Mouse (Mus musculus) spleen, adult 10 weeks (tissue): ENCODE data around the gene Olfr281. TPM values are rescaled to one million over a fixed set of nuclear protein-coding genes. Genes with fewer than 3 reads are reported as not detected.

Experiments
- polyA plus RNA-seq: library from polyadenylated mRNA; stranded (reverse); fragments of 350-450 nt; fragmentation: Illumina TruSeq; extraction: RNeasy Lipid Tissue Mini Kit (QIAGEN cat#74804); gene quantifications from one replicate; pipeline ENCODE4 v1.2.3, GENCODE M21; 2015; ENCODE audit warnings: low replicate concordance; ENCODE audit not compliant: insufficient read depth

Olfr281 gene
- polyA plus RNA-seq = not detected

GRCm38 (mm10) chr15:98452288-98452687 is at the start of gene Olfr281:
TSS of gene Olfr281 (plus strand) at chr15:98452588.

DNA sequence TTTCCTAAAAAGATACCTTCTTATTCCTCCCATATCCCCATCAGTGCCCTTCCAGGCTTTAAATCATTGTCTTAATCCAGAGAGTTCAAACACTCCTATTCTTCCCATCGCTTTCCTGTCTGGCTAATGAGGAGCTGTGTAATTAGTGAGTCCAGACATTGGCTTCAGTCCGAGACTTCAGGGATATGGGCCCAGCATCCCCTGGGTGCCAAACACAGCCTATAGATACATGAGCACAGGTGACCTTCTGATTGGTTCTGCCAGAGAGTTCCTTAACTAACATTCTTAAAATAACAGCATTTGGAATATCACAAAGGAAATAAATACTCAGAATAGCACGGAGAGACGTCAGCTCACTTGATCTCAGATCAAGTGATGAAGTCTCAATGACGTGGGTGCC is 21.5 kb upstream of the Olfr281 start, which contains the start of gene Olfr282:
TSS of gene Olfr282 (plus strand) at position 301 of the 400 bp plus-strand sequence.

DNA sequence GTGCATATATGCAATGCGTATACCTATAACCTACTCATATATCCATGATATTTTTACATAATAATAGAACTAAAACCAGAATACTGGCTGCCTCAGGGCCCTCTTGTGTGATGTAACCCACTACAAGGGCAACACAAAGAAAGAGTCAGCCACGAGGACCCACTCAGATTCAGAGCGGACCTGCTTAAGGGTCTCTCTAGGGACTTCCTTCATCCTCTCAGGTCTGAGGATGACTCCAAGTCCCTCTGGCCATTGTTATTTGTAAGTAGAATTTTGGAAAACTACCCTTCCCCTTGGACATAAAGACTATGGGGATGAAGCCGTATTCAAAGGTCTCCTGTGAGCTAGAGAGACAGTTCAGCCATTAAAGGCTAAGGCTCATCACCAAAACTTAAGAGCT is 17.2 kb downstream of the Olfr281 start, which contains the start of gene OR5BS1P:
TSS of gene OR5BS1P (plus strand) at position 301 of the 400 bp plus-strand sequence.

GRCm38 (mm10) chr15:98482701-98483100 is 30.3 kb downstream of the Olfr281 start, which contains the start of gene Lalba:
TSS of gene Lalba (minus strand) at chr15:98482721.

GRCm38 (mm10) chr15:98492102-98492501 is 39.7 kb downstream of the Olfr281 start, which contains the start of gene Olfr279:
TSS of gene Olfr279 (plus strand) at chr15:98492402.

Other genes with a start within 250 kb of the Olfr281 start
- gene Gm44579, start 231.6 kb upstream of the Olfr281 start, polyA plus RNA-seq = not detected
- gene Olfr287, start 231.5 kb upstream of the Olfr281 start, polyA plus RNA-seq = not detected
- gene Olfr286, start 218.1 kb upstream of the Olfr281 start, polyA plus RNA-seq = not detected
- not detected for gene H1fnt, start 195.3 kb upstream of the Olfr281 start, polyA plus RNA-seq
- 0.84 TPM for gene Zfp641, start 156.4 kb upstream of the Olfr281 start, polyA plus RNA-seq
- not detected for gene Olfr285, start 135.2 kb upstream of the Olfr281 start, polyA plus RNA-seq
- not detected for gene Olfr284, start 111.6 kb upstream of the Olfr281 start, polyA plus RNA-seq
- gene Olfr283, start 71.6 kb upstream of the Olfr281 start, polyA plus RNA-seq = not detected
- gene Olfr282, start 21.4 kb upstream of the Olfr281 start, polyA plus RNA-seq = not detected
- gene OR5BS1P, start 17.3 kb downstream of the Olfr281 start, polyA plus RNA-seq = not detected
- gene Lalba, start 30.1 kb downstream of the Olfr281 start, polyA plus RNA-seq = 0.81 TPM
- not detected for gene Olfr279, start 39.8 kb downstream of the Olfr281 start, polyA plus RNA-seq
- 76.0 TPM for gene Kansl2, start 81.7 kb downstream of the Olfr281 start, polyA plus RNA-seq
- gene Ccnt1, start 118.3 kb downstream of the Olfr281 start, polyA plus RNA-seq = 72.8 TPM
- gene 4930415O20Rik, start 118.4 kb downstream of the Olfr281 start, polyA plus RNA-seq = not detected
- gene Adcy6, start 157.5 kb downstream of the Olfr281 start, polyA plus RNA-seq = 13.1 TPM
- 7.6 TPM for gene Cacnb3, start 178.3 kb downstream of the Olfr281 start, polyA plus RNA-seq
- gene Ddx23, start 210.3 kb downstream of the Olfr281 start, polyA plus RNA-seq = 48.5 TPM
- gene Rnd1, start 224.9 kb downstream of the Olfr281 start, polyA plus RNA-seq = 2.7 TPM